Mouse (Mus musculus) heart, postnatal 0 days (tissue): ENCODE results near the gene Nipal1. TPM values are rescaled to one million over a fixed set of nuclear protein-coding genes. Genes with fewer than 3 reads are reported as not detected.

Experiments used
- ATAC-seq: fragments of 200-750 bp; cut with Nextera tagmentation; 2 replicates; pipeline ENCODE4 v1.8.0; 2017; ENCODE audit warnings: low read depth, moderate number of reproducible peaks, moderate library complexity; ENCODE audit not compliant: insufficient read depth
- DNase-seq: peaks from one replicate; pipeline ENCODE4 v3.0.0-alpha.2; 2016; ENCODE audit warnings: low spot score
- H3K27ac ChIP-seq: fragments of 300-500 bp; sonication (generic); 2 replicates; pipeline ENCODE4 v1.5.1; 2014; ENCODE audit warnings: low read depth, mild to moderate bottlenecking
- H3K27me3 ChIP-seq: fragments of 300-500 bp; sonication (generic); 2 replicates; pipeline ENCODE4 v1.6.1; 2014; ENCODE audit warnings: low read length, mixed read lengths; ENCODE audit not compliant: control insufficient read depth, insufficient read depth
- H3K36me3 ChIP-seq: fragments of 300-500 bp; sonication (generic); replicated peaks from 2 replicates; pipeline ENCODE4 v1.6.1; 2014; ENCODE audit warnings: low read length, mixed read lengths; ENCODE audit not compliant: control insufficient read depth, insufficient read depth
- H3K4me1 ChIP-seq: fragments of 300-500 bp; sonication (generic); 2 replicates; pipeline ENCODE4 v1.6.1; 2014; ENCODE audit warnings: antibody characterized with exemption; ENCODE audit not compliant: control insufficient read depth, insufficient read depth
- H3K4me2 ChIP-seq: fragments of 300-500 bp; sonication (generic); 2 replicates; pipeline ENCODE4 v1.6.1; 2014; ENCODE audit warnings: low read depth, mild to moderate bottlenecking, low read length, moderate library complexity
- H3K4me3 ChIP-seq: fragments of 300-500 bp; sonication (generic); 2 replicates; pipeline ENCODE4 v1.5.1; 2014; ENCODE audit warnings: low read depth, low read length
- H3K9ac ChIP-seq: fragments of 300-500 bp; sonication (generic); replicated peaks from 2 replicates; pipeline ENCODE4 v1.6.1; 2014; ENCODE audit warnings: low read depth, low read length, mixed read lengths
- H3K9me3 ChIP-seq: fragments of 300-500 bp; sonication (generic); replicated peaks from 2 replicates; pipeline ENCODE4 v1.6.1; 2016; ENCODE audit warnings: low read length; ENCODE audit not compliant: control insufficient read depth
- CTCF ChIP-seq: IDR thresholded peaks from 2 replicates; pipeline ENCODE4 v1.5.1; 2016; ENCODE audit warnings: antibody characterized with exemption, control low read depth, low read depth
- EP300 ChIP-seq: IDR thresholded peaks from 2 replicates; pipeline ENCODE4 v1.6.1; 2016; ENCODE audit warnings: antibody characterized with exemption, low read depth
- WGBS: fragments of 180-500 bp; shearing (Covaris S2); extraction: QIAGEN DNeasy Blood & Tissue Kit; methylation state at CpG from one replicate; pipeline ENCODE4 v1.1.7; 2014; 5-methylcytosine and 5-hydroxymethylcytosine counted together
- polyA plus RNA-seq: library from polyadenylated mRNA; unstranded; fragments of >200 nt; fragmentation: Nextera tagmentation; extraction: Ambion mirVana; gene quantifications from 2 replicates; pipeline ENCODE4 v1.2.1, GENCODE M21; 2015
- total RNA-seq: library from RNA; depleted of rRNA; stranded (reverse); fragments of >200 nt; gene quantifications from 2 replicates; pipeline ENCODE4 v1.2.3, GENCODE M21; 2014; ENCODE audit warnings: low replicate concordance

Nipal1 gene
- total and polyA plus RNA-seq, 2 experiments from 2014 or later = 0.46 TPM; not detected in 1

DNA sequence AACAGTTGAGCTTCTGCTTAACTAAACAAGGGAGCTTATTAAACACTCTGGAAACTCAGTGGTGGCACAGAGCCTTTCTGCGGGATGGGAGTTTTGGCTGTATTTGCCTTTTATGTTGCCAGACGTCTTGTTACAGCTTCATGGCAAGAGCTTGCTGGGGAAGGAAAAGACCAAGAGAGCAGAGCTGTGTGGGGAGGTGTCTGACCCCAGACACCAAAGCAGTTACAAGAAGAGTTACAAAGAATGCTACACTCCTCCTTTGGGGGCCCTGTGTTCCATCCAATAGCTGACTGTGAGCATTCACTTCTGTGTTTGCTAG is 51.9 kb downstream of the Nipal1 start:
- H3K4me1 ChIP-seq = no peaks in the 10 kb centered on the region
- no peak overlapping the region for H3K9ac ChIP-seq
- H3K27ac ChIP-seq = no peak overlapping the region
- H3K4me2 ChIP-seq = no peak overlapping the region
- TF ChIP-seq EP300 = no peak
- TF ChIP-seq CTCF = no peak
- H3K36me3 ChIP-seq = no peaks in the 10 kb centered on the region
- H3K9me3 ChIP-seq = 0 out of 2 replicates have a peak, but pooled peaks cover 2% of the 10 kb centered on the region
- no peak overlapping the region for H3K4me3 ChIP-seq
- ATAC-seq (no peak), DNase-seq (no peak)
- 73% methylated on average over 2 of the region's 2 CpGs for WGBS
- H3K27me3 ChIP-seq = no peaks in the 10 kb centered on the region

DNA sequence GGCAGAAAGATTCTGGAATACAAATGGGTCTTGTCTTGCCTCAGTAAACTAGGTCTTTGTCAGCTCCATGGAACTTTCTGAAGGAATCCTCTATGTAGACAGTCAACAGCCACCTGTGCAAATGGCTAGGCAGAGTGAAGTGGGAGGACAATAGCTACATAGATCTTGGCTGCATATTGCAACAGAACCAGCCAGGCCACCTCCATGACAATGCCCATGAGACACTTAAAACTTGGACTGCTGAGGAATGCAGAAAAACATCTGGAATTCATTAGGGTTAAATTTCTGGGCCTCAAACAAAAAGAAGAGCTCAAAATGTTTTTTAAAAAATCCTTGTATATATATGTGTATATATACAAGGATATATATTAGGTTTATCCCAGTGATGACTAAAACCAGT is 54.6 kb downstream of the Nipal1 start:
- H3K4me1 ChIP-seq = no peaks in the 10 kb centered on the region
- H3K36me3 ChIP-seq = no peaks in the 10 kb centered on the region
- ATAC-seq (no peak), DNase-seq (no peak)
- H3K4me2 ChIP-seq = no peak overlapping the region
- no peaks in the 10 kb centered on the region for H3K27me3 ChIP-seq
- H3K9ac ChIP-seq = no peak overlapping the region
- H3K27ac ChIP-seq = no peak overlapping the region
- H3K4me3 ChIP-seq = no peak overlapping the region
- H3K9me3 ChIP-seq = peaks cover 2% of the 10 kb centered on the region; the same call in 1 of the 2 replicates
- TF ChIP-seq EP300 = no peak
- no peak for TF ChIP-seq CTCF

DNA sequence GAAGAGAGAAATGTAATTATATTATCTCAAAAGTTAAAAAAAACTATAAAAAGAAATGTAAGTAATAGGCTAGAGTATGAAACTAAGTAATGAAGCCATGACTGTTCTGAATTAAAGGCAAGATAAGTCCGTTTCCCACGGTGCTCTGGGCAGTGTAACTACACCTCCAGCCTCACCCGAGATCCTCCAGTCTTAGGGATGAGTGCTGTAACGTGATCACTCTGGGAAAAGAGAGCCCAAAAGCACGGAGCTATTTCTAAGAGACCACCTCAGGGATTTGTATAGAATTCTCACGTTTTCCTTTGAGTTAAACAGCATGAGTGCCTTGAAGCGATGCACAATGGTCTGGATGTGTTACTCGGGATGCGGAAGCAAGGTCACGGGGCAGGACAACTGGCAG is 58.5 kb downstream of the Nipal1 start:
- no peak for DNase-seq
- Histone ChIP-seq H3K4me3 (no peak overlapping the region), H3K4me1 (no peaks in the 10 kb centered on the region), H3K9me3 (peaks cover 2% of the 10 kb centered on the region; the same call in 1 of the 2 replicates), H3K27me3 (no peaks in the 10 kb centered on the region), H3K9ac (no peak overlapping the region), H3K27ac (no peak overlapping the region), H3K4me2 (no peak overlapping the region), H3K36me3 (no peaks in the 10 kb centered on the region)
- no peak for ATAC-seq
- TF ChIP-seq EP300 (no peak), CTCF (no peak)
- 57% methylated on average over 10 of the region's 10 CpGs for WGBS

DNA sequence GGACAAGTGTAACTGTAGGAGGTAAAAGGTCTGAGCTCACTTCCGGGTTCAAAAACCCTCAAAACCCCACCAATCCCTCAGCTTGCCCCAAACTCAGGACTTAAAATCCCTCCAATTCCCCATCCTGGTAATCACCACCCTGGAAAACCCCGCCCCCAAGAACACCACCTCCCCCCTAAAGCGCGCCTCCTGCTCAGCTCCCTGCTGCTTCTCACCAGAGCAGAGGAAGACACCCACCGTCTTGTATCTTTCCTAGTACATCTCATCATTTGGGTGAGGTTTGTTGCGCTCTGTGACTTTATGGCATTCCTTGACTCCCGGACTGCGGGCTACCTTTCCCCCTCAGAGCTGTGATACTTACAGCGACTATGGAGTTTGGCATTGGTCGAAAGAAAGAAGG is 59.1 kb downstream of the Nipal1 start:
- DNase-seq = no peak
- no peak overlapping the region for H3K27ac ChIP-seq
- H3K4me1 ChIP-seq = no peaks in the 10 kb centered on the region
- no peaks in the 10 kb centered on the region; the same call in 1 of the 2 replicates for H3K9me3 ChIP-seq
- no peak for TF ChIP-seq CTCF
- TF ChIP-seq EP300 = no peak
- no peak overlapping the region for H3K4me2 ChIP-seq
- no peak overlapping the region for H3K9ac ChIP-seq
- 60% methylated on average over 10 of the region's 10 CpGs for WGBS
- no peak overlapping the region for H3K4me3 ChIP-seq
- no peak for ATAC-seq
- H3K27me3 ChIP-seq = no peaks in the 10 kb centered on the region
- no peaks in the 10 kb centered on the region for H3K36me3 ChIP-seq

- Histone ChIP-seq H3K4me2 (no peak overlapping the region), H3K9me3 (no peaks in the 10 kb centered on the region; the same call in 1 of the 2 replicates), H3K4me1 (no peaks in the 10 kb centered on the region), H3K4me3 (no peak overlapping the region), H3K27ac (no peak overlapping the region), H3K36me3 (no peaks in the 10 kb centered on the region), H3K9ac (no peak overlapping the region), H3K27me3 (no peaks in the 10 kb centered on the region)
- no peak for ATAC-seq
- DNase-seq = no peak
- no peak for TF ChIP-seq CTCF
- no peak for TF ChIP-seq EP300
- 79% methylated on average over 13 of the region's 13 CpGs for WGBS
These were observed 61.9 kb downstream of the Nipal1 start for GRCm38 (mm10) chr5:72709451-72709850.

DNA sequence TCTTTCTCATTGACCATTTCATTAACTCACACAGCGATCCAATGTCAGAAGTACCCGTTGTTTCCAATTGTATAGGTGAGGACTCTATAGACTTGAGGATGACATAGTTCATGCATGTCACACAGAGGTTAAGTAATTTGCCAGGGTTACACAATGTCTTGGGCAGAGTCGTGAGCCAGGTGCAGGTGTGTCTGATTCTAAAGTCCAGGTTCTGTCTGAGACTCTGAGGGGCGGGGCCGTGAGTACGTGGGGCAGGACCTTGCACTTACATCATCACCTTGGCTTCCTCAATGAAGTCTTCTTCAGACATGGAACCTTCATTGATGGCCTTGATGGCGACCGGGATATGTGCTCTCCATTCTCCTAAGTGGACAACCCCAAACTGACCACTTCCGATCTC is 62.4 kb downstream of the Nipal1 start:
- Histone ChIP-seq H3K9me3 (no peaks in the 10 kb centered on the region; the same call in 1 of the 2 replicates), H3K27me3 (no peaks in the 10 kb centered on the region), H3K36me3 (no peaks in the 10 kb centered on the region), H3K4me3 (no peak overlapping the region), H3K27ac (no peak overlapping the region), H3K4me2 (no peak overlapping the region), H3K4me1 (no peaks in the 10 kb centered on the region), H3K9ac (no peak overlapping the region)
- TF ChIP-seq CTCF (no peak), EP300 (no peak)
- WGBS = 87% methylated on average over 9 of the region's 9 CpGs
- ATAC-seq (no peak), DNase-seq (no peak)
